Mouse (Mus musculus) 3T3-L1 (cell line): ENCODE data around the gene Borcs5.

Source experiments
- DNase-seq: peaks from one replicate; pipeline ENCODE4 v3.0.0-alpha.2; 2015; ENCODE audit warnings: low read depth, low spot score

The Borcs5 gene

GRCm38 (mm10) chr6:134639210-134639609, at the start of gene Borcs5:
Borcs5 (plus strand) TSS chr6:134639510.
- no peak for DNase-seq

DNA sequence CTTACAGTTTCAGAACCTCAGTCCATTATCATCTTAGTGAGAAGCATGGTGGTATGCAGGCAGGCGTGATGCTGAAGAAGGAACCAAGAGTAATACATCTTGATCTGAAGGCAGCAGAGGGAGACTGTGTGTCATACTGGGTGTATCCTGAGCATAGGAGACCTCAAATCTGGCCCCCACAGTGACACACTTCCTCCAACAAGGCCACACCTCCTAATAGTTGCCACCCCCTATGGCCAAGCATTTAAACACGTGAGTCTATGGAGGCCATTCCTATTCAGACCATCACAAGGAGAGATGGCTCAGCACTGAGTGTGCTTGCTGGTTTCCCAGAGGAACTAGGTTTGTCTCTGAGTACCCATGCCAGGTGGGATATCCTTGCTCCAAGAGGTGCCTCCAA, 47.7 kb upstream of the Borcs5 start:
- peak; percentile 40 for DNase-seq

DNA sequence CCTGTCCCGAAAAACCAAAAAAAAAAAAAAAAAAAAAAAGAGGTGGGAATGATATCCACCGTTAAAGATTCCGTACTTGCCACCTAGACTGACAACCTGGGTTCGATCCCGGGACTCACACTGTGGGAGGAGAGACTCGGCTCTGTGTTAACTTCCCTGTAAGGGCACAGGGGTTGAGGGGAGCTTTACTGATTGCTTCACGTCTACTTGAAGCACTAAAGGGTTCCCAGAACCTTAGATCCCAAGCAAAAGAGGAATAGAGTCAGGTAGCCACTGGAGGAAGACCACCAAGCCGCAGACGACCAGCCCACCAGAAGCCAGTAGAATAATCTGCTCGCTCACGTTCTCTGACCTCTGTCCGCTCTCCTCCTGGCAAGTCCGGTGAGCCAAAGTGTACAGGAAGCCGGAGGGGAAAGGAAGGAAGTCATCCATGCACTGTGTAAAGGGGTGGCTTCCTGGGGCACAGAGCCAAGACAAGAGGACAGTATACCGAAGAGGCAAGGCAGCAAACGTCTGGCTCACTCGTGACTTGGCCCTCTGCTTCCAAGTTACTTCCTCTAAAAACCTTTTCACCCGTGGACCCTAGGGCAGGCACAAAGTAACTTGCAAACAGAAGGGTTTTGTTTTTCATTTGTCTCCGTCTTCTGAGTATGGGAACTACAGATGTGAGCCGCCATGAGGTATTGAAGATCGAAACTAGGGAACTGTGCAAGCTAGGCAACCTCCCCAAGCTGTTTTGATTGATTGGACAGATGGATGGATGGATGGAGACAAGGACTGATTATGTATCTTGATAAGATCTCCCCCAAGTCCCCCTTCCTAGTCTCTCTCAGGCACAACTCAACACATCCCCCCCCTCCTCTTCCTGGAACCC, 44.5 kb upstream of the Borcs5 start:
- DNase-seq, result no peak

- DNase-seq, result no peak
These were observed 41.6 kb upstream of the Borcs5 start for GRCm38 (mm10) chr6:134597651-134598229.

DNA sequence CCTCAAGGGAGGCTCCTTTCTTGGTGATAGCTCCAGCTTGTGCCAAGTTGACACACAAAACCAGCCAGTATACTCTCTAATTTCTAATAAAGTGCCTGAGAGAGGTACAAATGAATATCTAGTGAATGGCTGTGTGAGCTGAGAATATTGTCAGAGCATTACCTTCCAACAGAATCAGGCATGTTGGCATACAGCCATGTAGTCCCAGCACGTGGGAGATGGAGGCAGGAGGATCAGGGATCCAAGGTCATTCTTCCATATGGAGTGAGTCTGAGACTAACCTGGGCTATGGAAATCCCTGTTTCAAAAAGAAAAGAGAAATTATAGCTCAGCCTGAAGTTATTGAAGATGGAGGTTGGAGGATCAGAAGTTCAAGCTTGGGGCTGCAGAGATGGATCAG, 40.1 kb upstream of the Borcs5 start:
- DNase-seq, result no peak

- DNase-seq, result no peak
These were observed 38.2 kb upstream of the Borcs5 start for GRCm38 (mm10) chr6:134601130-134601529.

- DNase-seq, result peak; percentile 50
These were observed 37.5 kb upstream of the Borcs5 start for GRCm38 (mm10) chr6:134601766-134602165.

GRCm38 (mm10) chr6:134602371-134603003, 36.8 kb upstream of the Borcs5 start:
- DNase-seq, result peak; percentile 84

DNA sequence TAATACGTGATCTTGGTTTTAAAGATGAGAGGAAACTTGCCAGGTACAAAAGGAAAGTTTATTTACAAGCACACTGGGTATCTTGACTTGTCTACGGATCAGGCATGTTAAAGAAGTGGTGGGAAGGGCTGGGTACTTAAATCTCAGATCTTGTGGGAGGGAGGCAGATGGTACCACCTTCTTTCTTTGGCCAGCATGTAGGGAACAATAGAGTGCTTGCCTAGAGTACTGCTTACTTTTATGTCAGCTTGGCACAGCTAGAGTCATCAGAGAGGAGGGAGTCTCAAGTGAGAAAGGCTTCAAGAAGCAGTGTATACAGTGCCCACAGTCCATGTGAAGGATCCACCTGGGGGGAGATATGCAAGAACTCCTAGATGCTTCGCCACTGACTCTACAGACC, 34.1 kb upstream of the Borcs5 start:
- no peak for DNase-seq

GRCm38 (mm10) chr6:134606540-134606939, 32.8 kb upstream of the Borcs5 start:
- no peak for DNase-seq

DNA sequence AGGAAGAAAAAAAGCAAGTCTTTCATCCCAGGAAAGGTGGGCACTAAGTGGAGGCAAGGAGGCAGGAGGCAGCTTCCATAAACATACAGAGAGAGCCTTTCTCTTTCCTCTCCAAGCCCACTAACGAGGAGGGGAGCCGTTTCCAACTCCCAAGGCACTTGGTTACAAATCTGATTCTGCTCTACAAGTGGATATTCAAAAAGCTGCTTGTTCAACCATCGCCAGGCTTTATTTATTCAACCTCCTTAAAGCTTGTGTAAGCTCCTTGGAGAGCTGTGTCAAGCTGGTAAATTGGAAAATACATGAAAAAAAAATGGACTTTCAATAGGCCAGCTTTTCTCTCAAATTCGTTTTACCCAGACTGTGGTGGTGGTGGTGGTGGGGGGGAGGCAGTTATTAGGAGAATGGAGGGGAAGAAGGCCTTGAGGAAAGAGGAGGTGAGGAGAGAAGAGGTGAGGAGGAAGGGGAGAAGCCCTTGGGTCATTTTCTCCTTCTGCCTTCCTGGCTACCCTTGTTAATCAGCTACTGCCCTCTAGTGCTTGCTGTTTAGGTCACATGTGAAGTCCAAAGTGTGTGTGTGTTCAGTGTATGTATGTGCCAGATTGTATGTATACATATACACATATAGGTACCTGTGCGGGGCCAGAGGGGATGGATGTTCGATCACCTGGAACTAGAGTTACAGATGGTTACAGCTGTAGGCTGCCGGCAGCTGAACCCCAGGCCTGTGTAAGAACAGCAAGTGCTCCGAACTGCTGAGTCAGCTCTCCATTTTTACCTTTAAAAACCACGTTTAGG, 32.2 kb upstream of the Borcs5 start:
- peak; percentile 81 for DNase-seq

DNA sequence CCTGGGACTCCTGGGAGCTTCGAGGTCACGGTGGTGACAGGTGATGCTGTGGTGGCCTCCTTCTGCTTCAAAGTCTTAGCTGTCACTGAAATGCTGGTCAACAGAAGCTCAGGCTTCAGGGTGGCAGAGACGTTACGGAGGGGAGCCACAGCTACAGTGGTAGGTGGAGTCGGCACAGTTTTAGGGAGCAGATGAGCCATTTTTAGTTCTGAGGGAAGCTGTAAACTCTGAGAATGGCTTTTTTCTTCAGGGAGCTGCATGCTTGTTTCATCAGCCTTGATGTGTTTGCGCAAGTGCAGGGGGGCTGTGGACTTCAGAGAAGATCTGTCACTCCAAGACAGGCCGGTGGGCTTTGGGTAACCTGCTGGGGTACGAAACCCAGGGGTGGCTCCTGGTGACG, 28.9 kb upstream of the Borcs5 start:
- DNase-seq, result no peak

- DNase-seq, result no peak
These were observed 27.4 kb upstream of the Borcs5 start for GRCm38 (mm10) chr6:134611896-134612295.

GRCm38 (mm10) chr6:134614322-134614721, 25.0 kb upstream of the Borcs5 start:
- DNase-seq, result no peak

GRCm38 (mm10) chr6:134614723-134615648, 24.3 kb upstream of the Borcs5 start:
- peak; percentile 97 for DNase-seq

DNA sequence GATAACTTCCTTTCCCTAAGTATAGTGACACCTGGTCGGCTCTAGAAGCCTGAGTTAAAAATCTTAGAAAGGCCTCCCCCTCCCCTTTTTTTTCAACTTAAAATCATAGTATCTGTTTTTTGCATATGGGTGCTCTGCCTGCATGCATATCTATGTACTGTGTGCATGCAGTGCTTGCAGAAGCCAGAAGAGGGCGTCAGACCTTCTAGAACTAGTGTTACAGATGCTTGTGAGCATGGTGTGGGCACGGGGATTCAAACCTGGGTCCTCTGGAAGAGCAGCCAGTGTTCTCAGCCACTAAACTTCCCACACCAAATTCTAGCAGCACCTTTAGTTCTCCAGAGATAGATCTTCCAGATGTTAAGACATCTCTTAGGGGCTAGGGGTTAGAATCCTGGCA, 21.7 kb upstream of the Borcs5 start:
- no peak for DNase-seq

DNA sequence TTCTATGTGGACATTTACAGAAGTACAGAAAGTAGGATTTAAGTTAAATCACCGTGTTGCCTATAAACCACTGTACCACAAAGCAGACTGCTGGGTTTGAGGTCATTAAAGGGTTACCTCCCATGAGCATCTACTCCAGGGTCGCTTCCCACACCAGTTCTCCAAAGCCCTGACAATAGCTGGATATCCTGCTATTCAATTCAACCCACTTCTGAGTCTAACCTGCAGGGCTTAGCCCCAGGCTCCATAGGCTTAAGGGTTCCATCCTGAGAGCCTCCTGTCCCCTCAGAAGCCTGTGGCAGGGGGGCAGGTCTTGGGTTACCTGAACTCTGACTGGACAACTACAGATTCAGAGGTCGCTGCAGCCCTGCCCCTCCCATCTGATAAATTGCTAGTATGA, 19.2 kb upstream of the Borcs5 start:
- DNase-seq, result no peak

DNA sequence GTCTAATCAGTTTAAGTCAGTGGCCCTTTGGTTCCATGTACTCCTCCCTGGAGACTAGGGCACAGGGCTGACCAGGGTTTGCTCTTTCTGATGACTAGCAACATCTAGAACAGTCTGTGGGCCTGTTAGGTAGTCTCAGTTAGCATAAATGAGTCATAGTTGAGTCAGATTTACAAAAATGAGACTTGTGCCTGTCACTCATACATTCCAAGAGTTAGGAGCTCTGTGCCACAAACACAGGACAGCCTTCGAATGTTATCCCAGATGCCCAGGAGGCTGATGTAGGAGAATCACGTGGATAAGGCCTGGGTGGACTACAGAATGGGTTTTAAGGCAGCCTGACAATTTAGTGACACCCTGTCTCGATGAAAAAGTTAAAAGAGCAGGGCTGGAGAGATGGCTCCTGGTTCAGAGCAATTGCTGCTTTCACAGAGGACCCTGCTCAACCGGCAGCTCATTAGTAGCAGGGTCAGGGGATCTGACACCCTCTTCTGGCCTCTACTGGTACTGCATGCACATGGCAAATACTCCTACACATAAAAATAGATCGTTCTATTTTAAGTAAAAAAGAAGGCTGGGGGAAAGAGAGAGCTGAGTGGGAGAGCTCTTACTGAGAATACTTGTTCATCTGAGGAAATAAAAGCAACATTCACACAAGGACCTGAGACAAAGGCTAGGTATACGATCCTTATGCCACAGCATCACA, 18.3 kb upstream of the Borcs5 start:
- DNase-seq, result peak; percentile 85

DNA sequence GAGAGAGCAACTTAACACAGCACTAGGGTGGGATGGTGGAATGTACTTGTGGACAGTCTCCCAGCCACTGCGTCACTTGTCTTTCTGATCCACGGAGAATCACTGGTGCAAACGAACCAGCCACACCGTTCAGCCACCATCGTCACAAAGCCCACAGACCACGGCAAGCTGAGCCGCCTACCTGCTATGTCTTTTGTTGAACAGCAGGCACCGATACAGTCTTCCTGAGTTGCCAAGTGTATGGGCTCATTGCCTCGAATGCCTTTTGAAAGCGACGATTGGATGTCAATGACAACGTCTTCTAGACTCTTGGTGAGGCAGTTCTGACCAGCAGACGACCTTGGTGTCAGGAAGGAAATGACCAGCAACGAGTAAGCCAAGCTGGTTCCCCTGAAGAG, 17.8 kb upstream of the Borcs5 start:
- DNase-seq, result peak; percentile 44

DNA sequence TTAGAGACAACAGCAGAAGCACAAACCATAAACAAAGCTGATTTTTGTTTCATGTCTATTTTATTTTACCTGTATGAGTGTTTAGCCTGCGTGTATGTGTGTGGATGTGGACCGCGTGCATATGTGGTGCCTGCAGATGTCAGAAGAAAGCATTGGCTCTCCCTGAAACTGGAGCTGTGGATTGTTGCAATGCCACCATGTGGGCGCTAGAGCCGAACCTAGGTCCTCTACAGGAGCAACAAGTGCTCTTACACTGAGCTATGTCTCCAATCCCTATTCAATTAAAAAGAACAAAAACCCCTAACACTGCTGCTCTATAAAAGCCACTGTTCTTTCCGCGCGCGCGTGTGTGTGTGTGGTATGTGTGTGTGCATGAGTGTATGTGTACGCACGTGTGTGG, 13.9 kb upstream of the Borcs5 start:
- no peak for DNase-seq
